Mouse (Mus musculus) megakaryocyte, embryonic 14.5 days (primary cell): ENCODE measurements around the gene Rlbp1.

Experiments
- FLI1 ChIP-seq: IDR thresholded peaks from 2 replicates; pipeline ENCODE4 v1.6.1; 2012; ENCODE audit warnings: low read length, inconsistent platforms, mixed read lengths
- GATA1 ChIP-seq: IDR thresholded peaks from 3 replicates; pipeline ENCODE4 v1.6.1; 2012; ENCODE audit warnings: mixed read lengths, low read length, inconsistent platforms, borderline replicate concordance

DNA sequence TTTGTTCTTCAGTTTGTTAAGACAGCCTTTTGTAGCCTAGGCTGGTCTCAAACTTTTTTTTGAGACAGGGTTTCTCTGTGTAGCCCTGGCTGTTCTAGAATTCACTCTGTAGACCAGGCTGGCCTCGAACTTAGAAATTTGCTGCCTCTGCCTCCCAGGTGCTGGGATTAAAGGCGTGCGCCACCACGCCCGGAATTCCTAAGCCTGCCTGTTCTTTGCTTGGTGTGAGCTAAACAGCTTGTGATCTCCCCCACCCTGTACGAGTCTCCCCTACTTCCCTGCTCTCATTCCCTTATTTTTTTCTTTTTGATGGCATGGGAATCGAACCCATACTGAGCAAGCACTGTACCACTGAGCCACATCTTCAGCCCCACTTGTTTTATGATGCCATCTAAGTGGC lies 8.3 kb upstream of the Rlbp1 start:
- TF ChIP-seq GATA1 (no peak), FLI1 (no peak)
